Mouse (Mus musculus) heart, embryonic 14.5 days (tissue): Measurements from ENCODE around the gene Car8. TPM values are rescaled to one million over a fixed set of nuclear protein-coding genes. Genes with fewer than 3 reads are reported as not detected.

ENCODE experiments used
- ATAC-seq: fragments of 200-750 bp; cut with Nextera tagmentation; 2 replicates; pipeline ENCODE4 v1.8.0; 2017; ENCODE audit warnings: low read depth, moderate TSS enrichment; ENCODE audit not compliant: insufficient number of reproducible peaks, insufficient read depth, low FRiP score
- H3K27ac ChIP-seq, 2 experiments: fragments of 200-500 bp in 1 of 2; fragments of 300-500 bp in 1 of 2; sonication (generic) in 1 of 2; replicated peaks in 1 of 2; 2 replicates each; pipeline ENCODE4 v1.5.1; 2012 to 2014; ENCODE audit warnings: low read depth in 2 of 2, low read length in 2 of 2, control low read depth in 1 of 2, mild to moderate bottlenecking in 1 of 2, mixed read lengths in 1 of 2; ENCODE audit not compliant: control insufficient read depth in 1 of 2, insufficient read depth in 1 of 2
- H3K27me3 ChIP-seq: fragments of 300-500 bp; sonication (generic); 2 replicates; pipeline ENCODE4 v1.6.1; 2014; ENCODE audit warnings: mild to moderate bottlenecking, low read length, control low read depth; ENCODE audit not compliant: control insufficient read depth, insufficient read depth
- H3K36me3 ChIP-seq: fragments of 300-500 bp; sonication (generic); 2 replicates; pipeline ENCODE4 v1.6.1; 2014; ENCODE audit warnings: mild to moderate bottlenecking, control low read depth, low read length, mixed read lengths; ENCODE audit not compliant: control insufficient read depth, insufficient read depth
- H3K4me1 ChIP-seq, 2 experiments: fragments of 200-500 bp in 1 of 2; fragments of 300-500 bp in 1 of 2; sonication (generic) in 1 of 2; 2 replicates each; pipeline ENCODE4 v1.6.1; 2012 to 2014; ENCODE audit warnings: low read length in 2 of 2, control low read depth in 1 of 2, mixed read lengths in 1 of 2; ENCODE audit not compliant: control insufficient read depth in 2 of 2, insufficient read depth in 2 of 2
- H3K4me2 ChIP-seq: fragments of 300-500 bp; sonication (generic); 2 replicates; pipeline ENCODE4 v1.6.1; 2014; ENCODE audit warnings: mild to moderate bottlenecking, low read length
- H3K4me3 ChIP-seq, 2 experiments: fragments of 200-500 bp in 1 of 2; fragments of 300-500 bp in 1 of 2; sonication (generic) in 1 of 2; 2 replicates each; pipeline ENCODE4 v1.5.1; 2012 to 2014; ENCODE audit warnings: low read length in 2 of 2, mild to moderate bottlenecking in 2 of 2, control low read depth in 1 of 2, low read depth in 1 of 2, moderate library complexity in 1 of 2; ENCODE audit not compliant: control insufficient read depth in 1 of 2, insufficient read depth in 1 of 2
- H3K9ac ChIP-seq: fragments of 300-500 bp; sonication (generic); 2 replicates; pipeline ENCODE4 v1.6.1; 2014; ENCODE audit warnings: mild to moderate bottlenecking, low read length
- H3K9me3 ChIP-seq: fragments of 300-500 bp; sonication (generic); 2 replicates; pipeline ENCODE4 v1.6.1; 2016; ENCODE audit warnings: low read length, control low read depth; ENCODE audit not compliant: control insufficient read depth
- WGBS: fragments of 180-500 bp; shearing (Covaris S2); extraction: QIAGEN DNeasy Blood & Tissue Kit; methylation state at CpG from one replicate; pipeline ENCODE4 v1.1.7; 2014; 5-methylcytosine and 5-hydroxymethylcytosine counted together
- polyA plus RNA-seq: library from polyadenylated mRNA; unstranded; fragments of >200 nt; fragmentation: Nextera tagmentation; extraction: Ambion mirVana; gene quantifications from 2 replicates; pipeline ENCODE4 v1.2.1, GENCODE M21; 2014

The Car8 gene
- polyA plus RNA-seq, 1 experiment from 2014 or later, result 11.2 TPM

GRCm38 (mm10) chr4:8239306-8239670, 447 bp upstream of the Car8 start:
- H3K27ac ChIP-seq, result no peak overlapping the region
- ATAC-seq, result peak; percentile 69
- H3K9me3 ChIP-seq, result no peaks in the 10 kb centered on the region
- peak overlapping the region; percentile 89 for H3K9ac ChIP-seq
- H3K36me3 ChIP-seq, result no peaks in the 10 kb centered on the region
- peak overlapping the region; percentile 82 to 89 for H3K4me3 ChIP-seq
- H3K4me2 ChIP-seq, result peak overlapping the region; percentile 98
- peaks cover 0 to under 1% of the 10 kb centered on the region in 2 experiments; a peak in 1 of 4 replicates for H3K4me1 ChIP-seq
- 18% methylated on average over 11 of the region's 11 CpGs for WGBS
- H3K27me3 ChIP-seq, result no peaks in the 10 kb centered on the region

- ATAC-seq, result peak; percentile 64
- Histone ChIP-seq H3K9ac (no peak overlapping the region; the same call in 1 of the 2 replicates), H3K9me3 (no peaks in the 10 kb centered on the region), H3K4me2 (0 out of 2 replicates have a peak overlapping the region, but pooled peaks have one; percentile 0), H3K27me3 (no peaks in the 10 kb centered on the region), H3K4me3 (no peak overlapping the region), H3K36me3 (no peaks in the 10 kb centered on the region), H3K4me1 (peaks cover 3 to 7% of the 10 kb centered on the region in 2 experiments; a peak in 3 of 4 replicates), H3K27ac (peak overlapping the region; percentile 30 to 42; a peak in 3 of 4 replicates)
- 42% methylated on average over 12 of the region's 12 CpGs for WGBS
These were observed 6.3 kb downstream of the Car8 start for GRCm38 (mm10) chr4:8232393-8233111.

- Histone ChIP-seq H3K27me3 (no peaks in the 10 kb centered on the region), H3K36me3 (no peaks in the 10 kb centered on the region), H3K27ac (no peak overlapping the region), H3K4me3 (no peak overlapping the region), H3K4me1 (peaks cover 3 to 7% of the 10 kb centered on the region in 2 experiments; a peak in 3 of 4 replicates), H3K9ac (no peak overlapping the region), H3K9me3 (no peaks in the 10 kb centered on the region), H3K4me2 (no peak overlapping the region)
- no peak for ATAC-seq
- 61% methylated on average over 5 of the region's 5 CpGs for WGBS
These were observed 7.5 kb downstream of the Car8 start for GRCm38 (mm10) chr4:8231291-8231871.

GRCm38 (mm10) chr4:8229661-8230298, 9.1 kb downstream of the Car8 start:
- Histone ChIP-seq H3K4me1 (peaks cover 3 to 7% of the 10 kb centered on the region in 2 experiments; a peak in 3 of 4 replicates), H3K9ac (no peak overlapping the region), H3K27me3 (no peaks in the 10 kb centered on the region), H3K36me3 (no peaks in the 10 kb centered on the region), H3K4me2 (no peak overlapping the region), H3K9me3 (no peaks in the 10 kb centered on the region), H3K4me3 (no peak overlapping the region), H3K27ac (no peak overlapping the region)
- 67% methylated on average over 3 of the region's 3 CpGs for WGBS
- no peak for ATAC-seq

- no peaks in the 10 kb centered on the region for H3K27me3 ChIP-seq
These were observed 19.9 kb downstream of the Car8 start for GRCm38 (mm10) chr4:8218941-8219340.

GRCm38 (mm10) chr4:8218004-8218403, 20.8 kb downstream of the Car8 start:
- Histone ChIP-seq H3K4me1 (peaks cover 11 to 23% of the 10 kb centered on the region in 2 experiments), H3K27me3 (no peaks in the 10 kb centered on the region), H3K4me3 (no peak overlapping the region), H3K9me3 (no peaks in the 10 kb centered on the region), H3K9ac (no peak overlapping the region), H3K4me2 (no peak overlapping the region), H3K36me3 (no peaks in the 10 kb centered on the region), H3K27ac (no peak overlapping the region)
- no peak; the same call in 1 of the 2 replicates for ATAC-seq
- 19% methylated on average over 3 of the region's 3 CpGs for WGBS

More at GRCm38 (mm10) chr4:8218941-8219340, 19.9 kb downstream of the Car8 start:
- Histone ChIP-seq H3K4me1 (peaks cover 11 to 23% of the 10 kb centered on the region in 2 experiments), H3K27ac (0 out of 4 replicates have a peak overlapping the region, but pooled peaks of 1 of the 2 experiments have one; percentile 14), H3K9me3 (no peaks in the 10 kb centered on the region), H3K9ac (no peak overlapping the region), H3K36me3 (no peaks in the 10 kb centered on the region), H3K4me2 (no peak overlapping the region), H3K4me3 (no peak overlapping the region)
- no peak for ATAC-seq
- 93% methylated on average over 8 of the region's 8 CpGs for WGBS

GRCm38 (mm10) chr4:8217272-8217671, 21.6 kb downstream of the Car8 start:
- Histone ChIP-seq H3K9ac (no peak overlapping the region), H3K27ac (no peak overlapping the region), H3K9me3 (no peaks in the 10 kb centered on the region), H3K4me1 (peaks cover 11 to 23% of the 10 kb centered on the region in 2 experiments), H3K27me3 (no peaks in the 10 kb centered on the region), H3K36me3 (no peaks in the 10 kb centered on the region), H3K4me2 (no peak overlapping the region), H3K4me3 (no peak overlapping the region)
- WGBS, result 57% methylated on average over 5 of the region's 5 CpGs
- ATAC-seq, result no peak
